Mouse (Mus musculus): Measurements from ENCODE around the gene Colec11. TPM values are rescaled to one million over a fixed set of nuclear protein-coding genes. Genes with fewer than 3 reads are reported as not detected.

Colec11 gene
- polyA plus RNA-seq (2015; fragmentation: Nextera tagmentation; extraction: Ambion mirVana): 7.8 and 7.9 TPM in 2 replicates

DNA sequence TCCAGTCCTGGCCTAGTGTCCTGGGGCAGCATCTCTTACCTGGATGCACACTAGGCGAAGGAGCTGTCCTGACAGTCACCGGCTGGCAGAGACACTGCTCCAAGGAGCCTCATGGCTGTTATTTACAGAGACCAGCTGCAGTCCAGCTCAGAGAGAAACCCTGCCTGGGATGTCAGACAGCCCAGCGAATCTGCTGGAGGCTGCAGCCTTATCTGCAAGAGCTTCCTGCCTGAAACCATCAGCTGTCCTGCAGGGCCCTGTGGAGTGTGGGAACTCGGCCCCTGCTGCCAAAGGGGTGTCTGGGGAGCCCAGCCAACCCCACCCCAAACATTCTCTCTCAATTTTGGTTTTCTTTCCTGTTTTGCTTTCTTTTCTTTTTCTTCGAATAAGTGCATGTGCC, at the start of gene Colec11:
Gene Colec11, minus strand, starts transcription at position 183 of the 400 bp plus-strand sequence.
- H3K36me3 ChIP-seq: peaks cover 6% of the 10 kb centered on the region
- no peaks in the 10 kb centered on the region for H3K27me3 ChIP-seq (replicated peaks)
- WGBS: 10% methylated on average over 5 of the region's 5 CpGs
- H3K9me3 ChIP-seq: no peaks in the 10 kb centered on the region
- H3K9ac ChIP-seq: peak within 1 kb of the TSS; percentile 58; the same call in 1 of the 2 replicates
- peak within 1 kb of the TSS; percentile 62 for H3K4me2 ChIP-seq
- H3K4me3 ChIP-seq: 0 out of 2 replicates have a peak within 1 kb of the TSS, but pooled peaks have one; percentile 20
- H3K27ac ChIP-seq (replicated peaks): peak within 1 kb of the TSS; percentile 69
- H3K4me1 ChIP-seq: peaks cover 37% of the 10 kb centered on the region
- no peak for ATAC-seq (ENCODE audit: extremely low read depth, insufficient number of reproducible peaks, low FRiP score, low TSS enrichment)

DNA sequence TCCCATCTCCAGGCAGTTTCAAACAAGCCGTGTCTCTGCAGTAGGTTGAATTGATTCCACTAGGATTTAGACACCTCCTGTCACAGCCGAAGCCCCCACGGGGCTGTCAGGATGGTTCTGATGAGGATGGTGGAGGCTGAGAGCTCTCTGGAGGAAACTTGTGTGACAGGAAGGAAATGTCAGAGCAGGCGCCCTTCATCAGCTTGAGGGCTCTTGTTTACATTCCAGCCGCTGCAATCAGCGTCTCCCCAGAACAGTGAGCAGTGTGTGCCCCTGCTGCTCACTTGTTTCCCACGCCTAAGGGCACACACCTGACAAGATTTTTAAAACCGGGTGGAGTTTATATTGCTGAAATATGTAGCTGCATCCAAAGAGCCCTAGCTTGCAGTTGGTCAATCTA, 44.1 kb upstream of the Colec11 start:
- 14% methylated on average over 8 of the region's 8 CpGs for WGBS
- peaks cover 17% of the 10 kb centered on the region for H3K4me1 ChIP-seq
- H3K9me3 ChIP-seq: no peaks in the 10 kb centered on the region
- ATAC-seq (ENCODE audit: extremely low read depth, insufficient number of reproducible peaks, low FRiP score, low TSS enrichment): no peak
- peaks cover 4% of the 10 kb centered on the region; the same call in 1 of the 2 replicates for H3K36me3 ChIP-seq
- no peaks in the 10 kb centered on the region for H3K27me3 ChIP-seq (replicated peaks)
- H3K27ac ChIP-seq (replicated peaks): no peak overlapping the region
- H3K9ac ChIP-seq: 0 out of 2 replicates have a peak overlapping the region, but pooled peaks have one; percentile 26
- no peak overlapping the region for H3K4me3 ChIP-seq
- H3K4me2 ChIP-seq: no peak overlapping the region

DNA sequence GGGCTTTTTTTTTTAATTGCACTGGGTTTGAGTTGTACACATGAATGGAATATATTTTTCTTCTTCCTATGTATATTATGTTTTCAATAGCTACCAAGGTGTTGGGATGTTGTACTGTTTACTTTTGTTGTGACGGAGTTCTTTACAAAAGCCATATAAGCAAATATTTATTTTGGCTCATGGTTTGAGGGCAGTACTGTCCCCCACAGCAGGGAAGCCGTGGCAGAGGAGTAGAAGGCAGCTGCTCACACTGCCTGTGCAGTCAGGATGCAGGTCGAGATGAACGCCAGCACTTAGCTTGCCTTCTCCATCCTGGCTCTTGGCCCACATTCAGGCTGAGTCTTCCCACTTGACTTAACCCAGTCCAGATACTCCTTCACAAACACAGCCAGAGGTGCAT, 43.6 kb upstream of the Colec11 start:
- Histone ChIP-seq H3K36me3 (peaks cover 4% of the 10 kb centered on the region; the same call in 1 of the 2 replicates), H3K27ac (replicated peaks) (no peak overlapping the region), H3K4me2 (no peak overlapping the region), H3K9ac (no peak overlapping the region), H3K4me3 (no peak overlapping the region), H3K27me3 (replicated peaks) (no peaks in the 10 kb centered on the region), H3K4me1 (peaks cover 17% of the 10 kb centered on the region), H3K9me3 (no peaks in the 10 kb centered on the region)
- 52% methylated on average over 4 of the region's 4 CpGs for WGBS
- ATAC-seq (ENCODE audit: extremely low read depth, insufficient number of reproducible peaks, low FRiP score, low TSS enrichment): no peak

DNA sequence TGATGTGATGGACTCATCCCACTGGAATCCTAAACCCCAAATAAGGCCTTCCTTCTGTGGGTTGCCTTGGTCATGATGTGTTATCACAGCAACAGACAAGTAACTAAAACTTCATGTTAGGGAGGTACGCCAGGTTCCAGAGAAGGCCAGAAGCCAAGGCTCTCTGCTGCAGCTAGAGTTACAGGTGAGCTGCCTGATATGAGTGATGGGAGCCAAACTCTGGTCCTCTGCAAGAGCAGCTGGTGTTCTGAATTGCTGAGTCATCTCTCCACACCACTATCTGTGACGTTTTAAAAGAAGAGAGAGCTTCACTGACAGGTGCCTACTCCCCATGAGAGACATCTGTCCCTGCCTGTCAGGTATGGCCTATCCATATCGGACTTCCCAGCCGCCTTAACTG, 39.5 kb upstream of the Colec11 start:
- 67% methylated on average over 4 of the region's 4 CpGs for WGBS
- no peaks in the 10 kb centered on the region for H3K9me3 ChIP-seq
- H3K27me3 ChIP-seq (replicated peaks): no peaks in the 10 kb centered on the region
- H3K27ac ChIP-seq (replicated peaks): no peak overlapping the region
- H3K36me3 ChIP-seq: peaks cover 42% of the 10 kb centered on the region
- H3K4me2 ChIP-seq: no peak overlapping the region
- ATAC-seq (ENCODE audit: extremely low read depth, insufficient number of reproducible peaks, low FRiP score, low TSS enrichment): no peak
- H3K4me3 ChIP-seq: no peak overlapping the region
- peaks cover 15% of the 10 kb centered on the region for H3K4me1 ChIP-seq
- no peak overlapping the region for H3K9ac ChIP-seq

DNA sequence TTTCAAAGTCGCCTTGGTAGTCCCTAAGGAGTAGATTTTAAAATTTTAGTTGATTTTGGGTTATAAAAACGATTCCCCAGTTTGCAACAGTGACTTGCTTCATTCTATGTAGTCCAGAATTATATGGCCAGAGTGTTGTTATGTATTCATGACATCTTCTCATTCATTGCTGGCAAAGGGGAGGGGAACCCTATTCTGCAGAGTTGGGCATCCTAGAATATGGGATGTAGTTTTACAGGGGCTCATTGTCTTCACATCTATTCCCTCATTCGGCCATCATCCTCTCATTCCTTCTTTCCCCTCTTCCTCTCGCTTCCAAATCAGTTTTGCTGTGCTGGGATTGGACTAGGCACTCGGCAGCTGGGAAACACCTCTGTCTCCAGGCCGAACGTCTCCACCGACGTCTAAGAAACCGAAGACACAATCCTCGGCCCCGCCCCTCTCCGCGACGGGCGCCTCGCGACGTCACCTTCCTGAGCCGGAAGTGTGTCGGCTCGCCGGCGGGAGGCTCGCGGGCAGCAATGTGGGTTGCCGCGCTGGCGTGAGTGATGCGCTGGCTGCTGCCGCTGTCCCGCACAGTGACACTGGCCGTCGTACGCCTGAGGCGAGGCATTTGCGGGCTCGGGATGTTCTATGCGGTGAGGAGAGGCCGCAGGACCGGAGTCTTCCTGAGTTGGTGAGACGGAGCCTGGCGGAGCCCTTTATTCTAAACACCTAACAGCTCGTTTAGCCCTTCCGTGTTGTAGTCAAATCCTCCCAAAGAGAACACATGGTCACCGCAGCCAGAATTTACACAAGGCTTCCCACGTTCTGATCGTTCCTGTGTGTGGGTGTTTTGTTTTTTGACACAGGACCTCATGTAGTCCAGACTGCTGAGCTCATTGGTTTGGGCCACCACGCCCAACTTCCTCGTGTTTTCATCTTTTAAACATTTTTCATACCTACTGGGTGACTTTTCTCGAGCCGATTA, 26.2 kb upstream of the Colec11 start, which contains the start of gene Rnaseh1:
Gene Rnaseh1, plus strand, starts transcription at position 462 of the 970 bp plus-strand sequence.
- H3K27ac ChIP-seq (replicated peaks): peak within 1 kb of the TSS; percentile 68
- H3K9ac ChIP-seq: peak within 1 kb of the TSS; percentile 88
- 2% methylated on average over 52 of the region's 52 CpGs for WGBS
- H3K27me3 ChIP-seq (replicated peaks): no peaks in the 10 kb centered on the region; the same call in 1 of the 2 replicates
- no peaks in the 10 kb centered on the region for H3K9me3 ChIP-seq
- H3K36me3 ChIP-seq: peaks cover 30% of the 10 kb centered on the region
- H3K4me3 ChIP-seq: peak within 1 kb of the TSS; percentile 84
- peak; percentile 83 for ATAC-seq (ENCODE audit: extremely low read depth, insufficient number of reproducible peaks, low FRiP score, low TSS enrichment)
- peak within 1 kb of the TSS; percentile 84 for H3K4me2 ChIP-seq
- peaks cover 15% of the 10 kb centered on the region for H3K4me1 ChIP-seq

DNA sequence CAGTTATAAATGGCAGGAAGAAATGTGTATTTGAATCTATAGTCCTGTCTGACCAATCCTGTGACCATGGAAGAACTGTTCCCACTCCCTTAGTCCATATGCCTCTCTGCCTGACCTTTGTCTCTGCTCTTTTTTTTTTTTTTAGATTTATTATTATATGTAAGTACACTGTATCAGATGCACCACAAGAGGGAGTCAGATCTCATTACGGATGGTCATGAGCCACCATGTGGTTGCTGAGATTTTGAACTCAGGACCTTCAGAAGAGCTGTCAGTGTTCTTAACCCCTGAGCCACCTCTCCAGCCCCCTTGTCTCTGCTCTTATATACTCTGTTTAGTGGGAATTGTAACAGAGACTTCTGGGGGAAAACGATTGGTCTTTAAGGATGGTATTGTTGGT, 15.6 kb upstream of the Colec11 start:
- no peak for ATAC-seq (ENCODE audit: extremely low read depth, insufficient number of reproducible peaks, low FRiP score, low TSS enrichment)
- Histone ChIP-seq H3K4me2 (no peak overlapping the region), H3K27ac (replicated peaks) (no peak overlapping the region), H3K36me3 (peaks cover 10% of the 10 kb centered on the region), H3K27me3 (replicated peaks) (peaks cover 15% of the 10 kb centered on the region), H3K9ac (no peak overlapping the region), H3K4me3 (no peak overlapping the region), H3K4me1 (peaks cover 11% of the 10 kb centered on the region), H3K9me3 (no peaks in the 10 kb centered on the region)
- WGBS: 66% methylated on average over 2 of the region's 2 CpGs

DNA sequence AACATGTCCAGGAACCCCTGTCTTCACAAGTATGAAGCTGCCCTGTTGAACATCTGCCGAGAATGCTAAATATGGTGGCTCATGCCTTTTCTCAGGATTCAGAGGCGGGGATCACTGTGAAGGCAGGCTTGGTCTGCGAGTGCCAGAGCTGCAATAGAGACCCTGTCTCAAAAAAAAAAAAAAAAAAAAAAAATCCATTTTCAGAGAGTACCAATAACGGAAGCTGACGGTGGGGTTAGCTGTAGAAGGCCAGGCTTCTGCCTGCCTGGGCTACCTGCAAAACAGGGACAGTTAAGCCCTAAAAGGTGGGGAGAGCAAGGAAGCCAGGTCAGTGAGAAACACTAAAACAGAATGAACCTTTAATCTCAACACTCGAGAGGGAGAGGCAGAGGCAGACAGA, 13.4 kb upstream of the Colec11 start:
- WGBS: 77% methylated on average over 6 of the region's 6 CpGs
- Histone ChIP-seq H3K4me3 (peak overlapping the region; percentile 85), H3K27ac (replicated peaks) (no peak overlapping the region), H3K9ac (peak overlapping the region; percentile 81; the same call in 1 of the 2 replicates), H3K9me3 (no peaks in the 10 kb centered on the region), H3K27me3 (replicated peaks) (no peaks in the 10 kb centered on the region), H3K4me2 (peak overlapping the region; percentile 87), H3K36me3 (peaks cover 32% of the 10 kb centered on the region), H3K4me1 (peaks cover 24% of the 10 kb centered on the region)
- ATAC-seq (ENCODE audit: extremely low read depth, insufficient number of reproducible peaks, low FRiP score, low TSS enrichment): no peak

DNA sequence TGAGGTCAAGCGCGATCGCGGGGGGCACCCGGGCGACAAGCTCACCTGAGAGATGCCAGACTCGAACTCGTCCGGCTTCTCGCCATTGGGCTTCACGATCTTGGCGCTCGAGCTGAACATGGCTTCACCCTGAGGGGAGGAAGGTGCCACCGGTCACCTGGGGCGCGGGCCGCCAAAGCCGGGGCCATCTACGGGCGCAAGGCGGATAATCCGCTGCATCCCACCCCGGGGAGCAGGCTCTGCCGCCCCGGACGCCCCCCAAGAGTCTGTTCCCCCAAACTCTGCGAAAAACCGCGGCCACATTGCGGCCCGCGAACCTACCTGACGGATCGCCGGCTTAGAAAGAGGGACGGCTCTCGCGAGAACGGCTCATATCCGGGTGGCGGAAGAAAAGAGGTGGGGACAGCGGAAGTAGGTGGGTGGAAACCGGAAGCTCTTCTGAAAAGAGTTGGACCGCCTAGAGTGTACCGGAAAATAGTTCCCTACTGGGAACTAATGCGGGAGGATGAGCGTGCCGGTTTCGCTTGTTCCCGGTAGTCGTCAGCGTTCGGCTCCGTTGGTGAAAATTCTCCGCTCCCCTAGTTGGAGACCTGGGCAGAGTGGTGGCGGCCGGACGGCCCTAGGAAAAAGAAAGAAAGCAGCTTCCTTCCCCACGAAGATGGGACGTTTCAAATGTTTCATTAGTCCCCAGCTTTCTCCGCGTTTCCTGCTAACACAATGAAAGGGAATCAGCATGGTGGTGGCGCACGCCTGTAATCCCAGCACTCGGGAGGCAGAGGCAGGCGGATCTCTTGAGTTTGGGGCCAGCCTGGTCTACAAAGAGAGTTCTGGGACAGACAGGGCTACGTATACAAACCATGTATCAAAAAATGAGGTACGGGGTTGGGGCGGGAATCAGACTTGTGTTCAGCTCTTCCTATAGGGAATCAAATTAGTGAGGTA, 12.6 kb upstream of the Colec11 start, which contains the start of gene Rps7:
Gene Rps7, minus strand, starts transcription at position 419 of the 942 bp plus-strand sequence.
- Histone ChIP-seq H3K36me3 (peaks cover 40% of the 10 kb centered on the region), H3K9me3 (no peaks in the 10 kb centered on the region)

DNA sequence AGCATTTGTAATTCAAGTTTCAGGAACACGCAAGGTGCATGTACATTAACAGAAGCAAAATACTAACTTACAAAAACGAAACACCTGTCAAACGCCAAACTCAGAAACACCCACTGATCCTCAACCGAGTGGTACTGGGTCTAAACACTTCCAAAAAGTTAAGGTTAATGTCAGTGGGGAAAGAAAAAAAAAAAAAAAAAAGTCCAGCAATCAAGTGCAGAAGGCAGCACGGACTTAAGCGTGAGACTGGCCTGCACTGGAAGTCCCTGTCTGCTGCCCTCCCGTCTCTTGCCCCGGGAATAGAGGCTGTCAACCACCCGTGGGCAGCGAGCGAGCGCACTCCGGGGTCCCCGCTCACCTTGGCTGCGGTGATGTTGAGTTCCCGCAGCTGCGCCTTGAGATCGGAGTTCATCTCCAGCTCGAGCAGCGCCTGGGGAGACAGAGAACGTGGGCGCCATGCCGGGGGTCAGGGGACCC, 11.9 kb upstream of the Colec11 start:
- H3K9me3 ChIP-seq: no peaks in the 10 kb centered on the region
- peaks cover 47% of the 10 kb centered on the region for H3K36me3 ChIP-seq
- peak overlapping the region; percentile 87 for H3K27ac ChIP-seq (replicated peaks)
- ATAC-seq (ENCODE audit: extremely low read depth, insufficient number of reproducible peaks, low FRiP score, low TSS enrichment): 0 out of 2 replicates have a peak, but pooled peaks have one; percentile 6
- H3K4me1 ChIP-seq: peaks cover 24% of the 10 kb centered on the region
- peak overlapping the region; percentile 97 for H3K9ac ChIP-seq
- H3K4me2 ChIP-seq: peak overlapping the region; percentile 87
- WGBS: 1% methylated on average over 23 of the region's 23 CpGs
- peak overlapping the region; percentile 85 for H3K4me3 ChIP-seq
- no peaks in the 10 kb centered on the region for H3K27me3 ChIP-seq (replicated peaks)

More for the DNA sequence above, 12.6 kb upstream of the Colec11 start, which contains the start of gene Rps7:
- peak within 1 kb of the TSS; percentile 97 for H3K9ac ChIP-seq
- peak within 1 kb of the TSS; percentile 85 for H3K4me3 ChIP-seq
- H3K27me3 ChIP-seq (replicated peaks): no peaks in the 10 kb centered on the region
- 4% methylated on average over 69 of the region's 69 CpGs for WGBS
- peaks cover 24% of the 10 kb centered on the region for H3K4me1 ChIP-seq
- ATAC-seq (ENCODE audit: extremely low read depth, insufficient number of reproducible peaks, low FRiP score, low TSS enrichment): peak; percentile 87
- peak within 1 kb of the TSS; percentile 87 for H3K4me2 ChIP-seq
- H3K27ac ChIP-seq (replicated peaks): peak within 1 kb of the TSS; percentile 87

DNA sequence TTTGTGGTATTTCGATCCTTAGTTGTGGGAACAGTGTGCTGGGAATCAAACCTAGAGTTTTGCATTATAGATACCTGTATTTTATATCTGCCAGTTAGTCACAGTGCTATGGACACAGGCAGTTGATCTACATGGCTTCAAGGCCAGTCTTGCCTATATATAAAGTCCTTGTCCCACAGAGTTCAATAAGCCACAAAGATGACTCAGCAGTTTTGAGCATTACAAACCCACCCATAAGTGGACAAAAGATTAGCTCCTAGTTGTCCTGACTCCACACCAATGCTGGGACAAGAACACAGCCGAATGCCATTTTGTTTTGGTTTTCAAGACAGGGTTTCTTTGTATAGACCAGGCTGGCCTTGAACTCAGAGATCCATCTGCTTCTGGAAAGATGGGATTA, 5.3 kb upstream of the Colec11 start:
- Histone ChIP-seq H3K9ac (no peak overlapping the region), H3K27ac (replicated peaks) (no peak overlapping the region), H3K27me3 (replicated peaks) (no peaks in the 10 kb centered on the region), H3K4me2 (no peak overlapping the region), H3K4me1 (peaks cover 22% of the 10 kb centered on the region), H3K9me3 (no peaks in the 10 kb centered on the region), H3K36me3 (peaks cover 58% of the 10 kb centered on the region), H3K4me3 (no peak overlapping the region)
- WGBS: 91% methylated on average over 2 of the region's 2 CpGs
- ATAC-seq (ENCODE audit: extremely low read depth, insufficient number of reproducible peaks, low FRiP score, low TSS enrichment): no peak

Data from heart, embryonic 13.5 days (tissue).